Mouse (Mus musculus): ENCODE results near the gene Schip1. TPM values are rescaled to one million over a fixed set of nuclear protein-coding genes. Genes with fewer than 3 reads are reported as not detected.

Gene Schip1
- polyA plus RNA-seq, 1 experiment = 2.5 TPM

DNA sequence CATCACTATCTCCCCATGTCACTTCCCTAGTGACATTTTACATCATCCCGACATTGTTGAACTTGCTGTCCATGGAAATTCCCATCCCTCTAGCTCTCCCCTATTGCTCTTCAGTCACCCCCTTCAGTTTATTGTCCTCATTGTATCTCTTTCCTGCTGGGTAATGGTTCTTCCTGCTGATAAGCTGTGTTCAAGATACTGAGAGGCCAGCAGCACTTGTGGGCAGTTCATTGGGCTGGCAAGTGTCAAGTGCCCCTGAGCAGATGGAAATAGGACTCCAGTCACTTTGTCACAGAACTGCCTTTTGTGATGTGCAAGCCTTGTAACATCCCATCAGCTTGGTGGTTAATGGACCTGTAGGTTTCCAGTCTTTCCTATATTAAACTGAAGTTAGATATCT, 241.0 kb downstream of the Schip1 start:
- no peak overlapping the region for H3K27ac ChIP-seq (ENCODE audit: control insufficient read depth, insufficient read depth, low read depth, low read length)
- no peaks in the 10 kb centered on the region for H3K27me3 ChIP-seq (ENCODE audit: control insufficient read depth, insufficient read depth, low read length)
- no peaks in the 10 kb centered on the region for H3K36me3 ChIP-seq (ENCODE audit: control insufficient read depth, insufficient read depth, low read length)
- no peak overlapping the region for H3K4me3 ChIP-seq (ENCODE audit: control insufficient read depth, low read depth, low read length)
- no peak for TF ChIP-seq CTCF (IDR thresholded peaks at IDR 0.05; ENCODE audit: control insufficient read depth, insufficient read depth, insufficient replicate concordance, low read depth, low read length)
- TF ChIP-seq POLR2A (IDR thresholded peaks at IDR 0.05; ENCODE audit: control insufficient read depth, low read depth, low read length) = no peak
- no peaks in the 10 kb centered on the region for H3K4me1 ChIP-seq (ENCODE audit: control insufficient read depth, insufficient read depth, low read length)

GRCm38 (mm10) chr3:68306726-68307125, 242.1 kb downstream of the Schip1 start:
- TF ChIP-seq POLR2A (IDR thresholded peaks at IDR 0.05; ENCODE audit: control insufficient read depth, low read depth, low read length) (no peak), CTCF (IDR thresholded peaks at IDR 0.05; ENCODE audit: control insufficient read depth, insufficient read depth, insufficient replicate concordance, low read depth, low read length) (no peak)
- Histone ChIP-seq H3K4me1 (ENCODE audit: control insufficient read depth, insufficient read depth, low read length) (no peaks in the 10 kb centered on the region), H3K4me3 (ENCODE audit: control insufficient read depth, low read depth, low read length) (no peak overlapping the region)

DNA sequence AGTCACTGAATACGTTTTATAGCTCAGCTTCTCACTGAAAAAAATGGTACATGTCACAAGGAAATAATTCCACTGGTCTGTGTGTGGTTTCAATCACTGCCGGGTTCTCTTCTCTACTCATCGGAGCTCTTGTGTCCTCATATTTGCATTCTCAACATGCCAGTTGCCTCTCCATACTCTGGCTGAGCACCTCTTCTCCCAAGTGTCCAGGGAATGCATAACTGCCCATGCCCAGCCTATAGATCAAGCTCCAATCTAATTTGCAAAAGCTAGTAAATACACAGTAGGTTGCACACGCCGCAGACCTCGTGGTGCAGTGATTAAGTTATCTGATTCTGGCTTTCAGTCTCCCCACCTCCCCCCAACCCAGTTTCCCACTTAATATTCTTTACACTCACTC, 261.0 kb downstream of the Schip1 start:
- no peak for TF ChIP-seq POLR2A (IDR thresholded peaks at IDR 0.05; ENCODE audit: control insufficient read depth, low read depth, low read length)
- TF ChIP-seq CTCF (IDR thresholded peaks at IDR 0.05; ENCODE audit: control insufficient read depth, insufficient read depth, insufficient replicate concordance, low read depth, low read length) = no peak
- H3K27ac ChIP-seq (ENCODE audit: control insufficient read depth, insufficient read depth, low read depth, low read length) = no peak overlapping the region
- no peaks in the 10 kb centered on the region for H3K27me3 ChIP-seq (ENCODE audit: control insufficient read depth, insufficient read depth, low read length)
- H3K4me1 ChIP-seq (ENCODE audit: control insufficient read depth, insufficient read depth, low read length) = no peaks in the 10 kb centered on the region
- no peaks in the 10 kb centered on the region for H3K36me3 ChIP-seq (ENCODE audit: control insufficient read depth, insufficient read depth, low read length)
- H3K4me3 ChIP-seq (ENCODE audit: control insufficient read depth, low read depth, low read length) = no peak overlapping the region

More at GRCm38 (mm10) chr3:68306726-68307125, 242.1 kb downstream of the Schip1 start:
- H3K36me3 ChIP-seq (ENCODE audit: control insufficient read depth, insufficient read depth, low read length) = no peaks in the 10 kb centered on the region
- no peak overlapping the region for H3K27ac ChIP-seq (ENCODE audit: control insufficient read depth, insufficient read depth, low read depth, low read length)
- no peaks in the 10 kb centered on the region for H3K27me3 ChIP-seq (ENCODE audit: control insufficient read depth, insufficient read depth, low read length)

GRCm38 (mm10) chr3:68332515-68332914, 267.9 kb downstream of the Schip1 start:
- no peaks in the 10 kb centered on the region for H3K4me1 ChIP-seq (ENCODE audit: control insufficient read depth, insufficient read depth, low read length)
- no peak for TF ChIP-seq POLR2A (IDR thresholded peaks at IDR 0.05; ENCODE audit: control insufficient read depth, low read depth, low read length)
- TF ChIP-seq CTCF (IDR thresholded peaks at IDR 0.05; ENCODE audit: control insufficient read depth, insufficient read depth, insufficient replicate concordance, low read depth, low read length) = no peak
- no peaks in the 10 kb centered on the region for H3K27me3 ChIP-seq (ENCODE audit: control insufficient read depth, insufficient read depth, low read length)
- H3K4me3 ChIP-seq (ENCODE audit: control insufficient read depth, low read depth, low read length) = no peak overlapping the region
- H3K27ac ChIP-seq (ENCODE audit: control insufficient read depth, insufficient read depth, low read depth, low read length) = no peak overlapping the region
- no peaks in the 10 kb centered on the region for H3K36me3 ChIP-seq (ENCODE audit: control insufficient read depth, insufficient read depth, low read length)

GRCm38 (mm10) chr3:68335501-68335900, 270.9 kb downstream of the Schip1 start:
- Histone ChIP-seq H3K27me3 (ENCODE audit: control insufficient read depth, insufficient read depth, low read length) (no peaks in the 10 kb centered on the region), H3K4me1 (ENCODE audit: control insufficient read depth, insufficient read depth, low read length) (no peaks in the 10 kb centered on the region), H3K27ac (ENCODE audit: control insufficient read depth, insufficient read depth, low read depth, low read length) (no peak overlapping the region), H3K36me3 (ENCODE audit: control insufficient read depth, insufficient read depth, low read length) (no peaks in the 10 kb centered on the region), H3K4me3 (ENCODE audit: control insufficient read depth, low read depth, low read length) (no peak overlapping the region)
- TF ChIP-seq POLR2A (IDR thresholded peaks at IDR 0.05; ENCODE audit: control insufficient read depth, low read depth, low read length) (no peak), CTCF (IDR thresholded peaks at IDR 0.05; ENCODE audit: control insufficient read depth, insufficient read depth, insufficient replicate concordance, low read depth, low read length) (no peak)

DNA sequence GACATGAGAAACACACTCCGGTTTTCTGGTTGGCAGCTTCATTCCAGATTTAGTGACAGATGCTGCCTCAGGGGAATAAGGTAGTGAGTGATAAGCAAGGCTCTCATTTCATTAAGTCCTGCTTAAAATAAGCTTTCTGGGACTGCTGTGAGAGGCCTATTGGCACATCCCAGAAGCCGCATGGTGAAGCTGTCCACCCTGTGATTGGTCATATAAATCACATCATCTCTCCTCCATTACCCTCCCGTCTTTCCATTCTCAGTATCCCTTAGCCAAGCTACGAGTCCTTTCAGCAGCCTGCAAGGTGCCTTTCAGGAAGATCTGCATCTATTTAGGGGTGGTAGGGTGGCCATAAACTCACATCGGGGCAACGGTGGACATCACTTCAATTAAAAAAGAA, 286.0 kb downstream of the Schip1 start:
- no peaks in the 10 kb centered on the region for H3K27me3 ChIP-seq (ENCODE audit: control insufficient read depth, insufficient read depth, low read length)
- no peaks in the 10 kb centered on the region for H3K36me3 ChIP-seq (ENCODE audit: control insufficient read depth, insufficient read depth, low read length)
- no peak overlapping the region for H3K27ac ChIP-seq (ENCODE audit: control insufficient read depth, insufficient read depth, low read depth, low read length)
- no peak overlapping the region for H3K4me3 ChIP-seq (ENCODE audit: control insufficient read depth, low read depth, low read length)
- TF ChIP-seq CTCF (IDR thresholded peaks at IDR 0.05; ENCODE audit: control insufficient read depth, insufficient read depth, insufficient replicate concordance, low read depth, low read length) = no peak
- TF ChIP-seq POLR2A (IDR thresholded peaks at IDR 0.05; ENCODE audit: control insufficient read depth, low read depth, low read length) = no peak
- no peaks in the 10 kb centered on the region for H3K4me1 ChIP-seq (ENCODE audit: control insufficient read depth, insufficient read depth, low read length)

DNA sequence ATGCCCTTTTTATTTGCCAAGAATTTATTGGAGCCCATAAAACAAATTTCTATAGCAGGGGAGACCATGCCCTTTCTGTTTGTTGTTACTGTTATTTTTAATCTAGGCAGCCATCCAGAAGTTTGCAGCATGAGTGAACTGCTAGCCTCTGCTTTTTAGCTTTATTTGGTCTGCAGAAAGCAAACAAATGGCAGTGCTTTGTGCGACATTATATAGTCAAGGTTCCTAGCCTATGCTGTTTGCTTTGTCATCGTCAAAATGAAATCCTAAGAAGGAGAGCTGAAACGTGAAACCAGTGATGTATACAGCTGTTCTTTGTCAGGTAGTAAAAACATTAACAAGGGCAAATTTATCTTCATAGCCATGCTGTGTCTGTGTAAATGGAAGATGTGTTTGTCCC, 286.9 kb downstream of the Schip1 start:
- no peaks in the 10 kb centered on the region for H3K36me3 ChIP-seq (ENCODE audit: control insufficient read depth, insufficient read depth, low read length)
- no peak overlapping the region for H3K4me3 ChIP-seq (ENCODE audit: control insufficient read depth, low read depth, low read length)
- TF ChIP-seq POLR2A (IDR thresholded peaks at IDR 0.05; ENCODE audit: control insufficient read depth, low read depth, low read length) (no peak), CTCF (IDR thresholded peaks at IDR 0.05; ENCODE audit: control insufficient read depth, insufficient read depth, insufficient replicate concordance, low read depth, low read length) (no peak)
- no peaks in the 10 kb centered on the region for H3K4me1 ChIP-seq (ENCODE audit: control insufficient read depth, insufficient read depth, low read length)
- no peak overlapping the region for H3K27ac ChIP-seq (ENCODE audit: control insufficient read depth, insufficient read depth, low read depth, low read length)
- no peaks in the 10 kb centered on the region for H3K27me3 ChIP-seq (ENCODE audit: control insufficient read depth, insufficient read depth, low read length)

DNA sequence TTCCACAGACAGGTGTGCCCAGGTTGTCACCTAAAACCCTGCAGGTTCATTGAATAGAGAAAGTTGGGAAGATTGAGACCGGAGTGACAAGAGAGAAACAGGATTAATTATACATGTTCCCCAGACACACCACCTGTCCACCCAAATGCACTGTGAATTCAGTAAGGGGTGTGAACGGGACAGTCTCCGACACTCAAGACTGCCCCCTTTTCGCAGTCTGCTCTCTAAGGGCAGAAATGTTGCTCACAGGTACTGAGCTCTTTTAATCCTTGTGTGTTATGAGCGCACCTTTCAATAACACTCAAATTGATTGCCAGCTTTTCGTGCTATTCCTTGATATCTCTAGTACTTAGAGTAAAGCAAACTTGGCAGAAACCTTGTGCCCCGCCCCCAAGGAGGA, 288.4 kb downstream of the Schip1 start:
- no peaks in the 10 kb centered on the region for H3K27me3 ChIP-seq (ENCODE audit: control insufficient read depth, insufficient read depth, low read length)
- no peak overlapping the region for H3K4me3 ChIP-seq (ENCODE audit: control insufficient read depth, low read depth, low read length)
- H3K27ac ChIP-seq (ENCODE audit: control insufficient read depth, insufficient read depth, low read depth, low read length) = no peak overlapping the region
- TF ChIP-seq CTCF (IDR thresholded peaks at IDR 0.05; ENCODE audit: control insufficient read depth, insufficient read depth, insufficient replicate concordance, low read depth, low read length) = no peak
- no peak for TF ChIP-seq POLR2A (IDR thresholded peaks at IDR 0.05; ENCODE audit: control insufficient read depth, low read depth, low read length)
- H3K36me3 ChIP-seq (ENCODE audit: control insufficient read depth, insufficient read depth, low read length) = no peaks in the 10 kb centered on the region
- H3K4me1 ChIP-seq (ENCODE audit: control insufficient read depth, insufficient read depth, low read length) = no peaks in the 10 kb centered on the region

All from testis, adult 2 months (tissue).